Mouse (Mus musculus) left cerebral cortex, adult 11 months (tissue): ENCODE measurements at regions not wholly inside any gene's neighbourhood (a gene's known extent, or its start where the extent isn't known, plus 50 kb on each side); places are given as distances from the start of the nearest gene placed in this dataset.
A peak's percentile ranks its signal among the peaks of the same experiment; 100 is the strongest.
"Not testable (repeated sequence)": the region's sequence is repeated elsewhere in the genome, so short reads cannot be mapped to it uniquely, and the experiment has no call there.

Experiments
- DNase-seq: peaks from one replicate; pipeline ENCODE4 v3.0.0; 2022; ENCODE audit warnings: low spot score

DNA sequence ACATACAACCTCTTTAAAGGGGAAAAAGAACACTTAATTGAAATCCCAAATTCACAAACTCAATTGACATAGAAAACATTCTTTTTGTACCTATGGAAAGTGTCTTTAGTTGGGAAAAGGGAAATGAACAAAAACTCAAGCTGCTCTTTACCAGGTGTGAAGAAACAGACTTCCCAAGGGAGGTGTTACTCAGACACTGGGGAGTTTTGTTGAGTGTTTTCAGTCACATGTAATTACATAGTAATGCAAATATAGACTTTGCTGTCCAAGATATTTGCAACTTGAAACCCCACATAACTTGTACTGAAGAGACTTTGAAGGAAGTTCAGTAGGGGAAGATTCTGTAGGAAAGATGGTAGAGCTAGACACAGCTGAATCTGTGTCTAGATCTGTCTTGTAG lies 547.7 kb upstream of the Zfp960 start:
- no peak for DNase-seq

DNA sequence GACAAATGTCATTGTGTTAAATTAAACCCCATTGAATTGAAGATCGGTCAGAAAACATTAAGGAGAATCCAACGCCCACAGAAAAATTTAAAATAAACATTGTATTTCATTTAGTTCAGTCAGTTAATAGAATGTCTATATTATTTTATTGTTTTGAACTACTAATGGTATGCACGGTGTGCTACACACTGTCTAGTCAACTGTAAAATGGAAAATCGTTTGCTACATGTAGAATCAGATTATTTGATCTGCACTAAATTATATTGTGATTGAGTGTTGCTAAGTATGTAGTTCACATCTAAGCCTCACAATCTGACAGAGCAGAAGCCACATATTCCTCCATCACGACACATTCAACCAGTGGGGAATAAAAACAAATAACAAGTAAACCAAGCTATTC lies 570.0 kb upstream of the Zfp960 start:
- DNase-seq = no peak

DNA sequence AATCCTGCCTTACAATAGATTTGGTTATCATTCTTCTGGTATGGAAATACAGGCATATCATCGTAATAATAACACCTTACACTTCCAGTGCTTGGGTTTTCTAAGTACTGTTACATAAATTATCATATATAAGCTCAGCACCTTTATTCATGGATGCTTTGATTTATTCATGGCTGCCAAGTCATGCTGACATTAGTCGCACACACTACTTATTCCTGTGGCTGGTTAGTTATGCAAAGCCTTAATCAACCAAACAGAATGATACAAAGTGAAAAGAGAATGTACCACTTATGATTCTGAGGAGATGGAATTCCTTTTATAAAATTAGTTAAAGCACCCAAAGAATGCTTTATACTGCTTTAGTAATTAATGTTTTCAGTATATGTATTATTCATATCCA lies 570.4 kb upstream of the Zfp960 start:
- no peak for DNase-seq

DNA sequence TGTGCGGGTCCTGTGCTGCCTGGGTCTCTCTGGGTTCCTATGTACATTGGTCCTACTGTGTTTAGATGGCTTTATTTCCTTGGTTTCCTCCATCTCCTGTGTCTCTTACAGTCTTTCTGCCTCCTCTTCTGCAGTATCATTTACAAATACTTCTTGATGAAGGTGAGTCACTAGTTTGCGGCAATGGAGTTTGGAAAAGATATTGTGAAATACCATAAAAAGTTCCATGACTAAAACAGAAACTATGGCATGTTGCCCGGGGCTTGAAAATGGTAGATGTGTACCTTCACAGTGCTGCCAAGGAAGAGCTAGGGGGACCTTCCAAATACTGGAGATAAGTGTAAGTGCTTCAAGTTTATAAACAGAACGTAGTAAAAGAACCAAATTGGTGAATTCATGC lies 571.4 kb upstream of the Zfp960 start:
- DNase-seq = no peak

DNA sequence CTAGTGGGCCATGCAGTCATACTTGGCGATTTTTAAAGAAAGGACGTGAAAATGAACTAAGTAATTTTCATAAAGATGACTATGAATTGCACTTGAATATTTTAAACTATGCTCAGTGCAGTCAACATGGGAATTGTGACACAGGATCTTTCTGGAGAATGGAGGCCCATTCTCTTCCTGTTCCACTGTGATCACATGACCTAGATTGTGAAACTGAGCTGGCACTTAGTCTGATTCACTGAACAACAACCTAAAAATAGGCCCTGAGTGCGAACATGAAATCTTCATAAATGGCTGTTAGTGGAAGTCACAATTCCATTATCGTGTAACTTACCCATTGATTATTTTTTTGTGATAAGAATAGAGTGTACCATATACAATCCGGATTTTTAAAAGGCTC lies 577.6 kb upstream of the Zfp960 start:
- no peak for DNase-seq

DNA sequence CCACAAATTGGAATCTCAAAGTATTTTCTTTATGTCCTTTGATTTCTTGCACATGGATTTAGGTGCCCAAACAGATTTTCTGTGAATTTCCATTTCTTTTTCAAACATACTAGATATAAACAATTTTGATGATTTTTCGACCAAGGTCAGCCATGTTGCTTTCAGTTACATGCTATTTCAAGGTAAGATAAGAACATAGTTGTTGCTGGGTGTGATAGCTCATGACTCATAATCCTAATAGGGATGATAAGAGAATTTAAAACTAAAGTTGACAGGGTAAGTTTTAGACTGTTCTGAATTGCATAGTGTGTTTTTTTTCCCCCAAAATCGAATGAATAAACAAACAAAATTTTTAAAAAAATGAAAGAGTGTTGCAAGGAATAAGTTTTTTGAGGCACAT lies 579.9 kb upstream of the Zfp960 start:
- no peak for DNase-seq

DNA sequence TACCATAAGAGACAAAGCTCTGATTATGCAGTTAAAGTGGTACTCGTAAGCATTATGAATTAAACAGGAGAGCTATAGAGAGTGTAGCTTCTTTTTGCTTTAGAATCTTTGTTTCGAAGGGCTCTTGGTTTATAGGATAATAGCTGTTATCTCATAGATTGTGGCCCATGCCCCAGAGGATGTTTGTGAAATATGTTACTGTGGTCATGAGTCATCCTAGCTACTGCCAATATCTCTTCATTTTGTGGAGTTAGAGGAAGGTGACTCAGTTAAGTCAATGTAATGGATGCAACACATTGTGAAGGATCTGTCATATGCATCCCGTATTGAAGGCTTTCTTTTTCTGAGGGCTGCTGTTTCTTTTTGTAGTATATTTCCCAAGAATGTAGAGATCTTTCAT lies 582.2 kb upstream of the Zfp960 start:
- no peak for DNase-seq

DNA sequence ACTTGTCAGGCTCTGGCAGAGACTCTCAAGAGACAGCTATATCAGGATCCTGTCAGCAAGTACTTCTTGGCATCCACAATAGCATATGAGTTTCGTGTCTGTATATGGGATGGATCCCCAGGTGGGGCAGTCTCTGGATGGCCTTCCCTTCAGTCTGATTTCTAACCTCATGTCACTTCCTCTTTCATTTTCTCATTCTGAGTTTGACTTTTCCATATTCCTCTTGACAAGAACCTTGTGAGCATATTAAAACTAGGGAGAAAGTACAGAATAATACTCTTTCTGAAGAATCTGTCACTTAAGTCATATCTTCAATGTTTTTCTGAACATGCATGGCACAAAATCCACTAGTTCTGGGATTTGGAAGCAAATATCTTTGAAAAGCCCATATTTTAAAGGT lies 583.3 kb upstream of the Zfp960 start:
- DNase-seq = no peak

DNA sequence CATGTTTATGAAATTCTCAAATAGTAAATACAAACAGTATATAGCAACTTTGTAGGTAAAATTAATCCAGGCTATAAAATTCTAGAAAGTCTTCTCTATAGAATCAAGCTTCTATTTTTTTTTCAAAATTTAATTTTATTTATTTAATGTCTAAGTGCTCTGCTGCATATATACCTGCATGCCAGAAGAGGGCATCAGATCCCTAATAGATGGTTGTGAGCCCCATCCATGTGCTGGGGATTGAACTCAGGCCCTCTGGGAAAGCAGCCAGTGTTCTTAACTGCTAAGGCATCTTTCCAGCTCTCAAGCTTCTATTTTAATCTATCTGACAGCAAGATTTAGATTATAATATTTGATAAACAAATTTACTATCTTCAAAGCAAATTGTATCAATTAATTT lies 602.7 kb upstream of the Zfp960 start:
- no peak for DNase-seq

DNA sequence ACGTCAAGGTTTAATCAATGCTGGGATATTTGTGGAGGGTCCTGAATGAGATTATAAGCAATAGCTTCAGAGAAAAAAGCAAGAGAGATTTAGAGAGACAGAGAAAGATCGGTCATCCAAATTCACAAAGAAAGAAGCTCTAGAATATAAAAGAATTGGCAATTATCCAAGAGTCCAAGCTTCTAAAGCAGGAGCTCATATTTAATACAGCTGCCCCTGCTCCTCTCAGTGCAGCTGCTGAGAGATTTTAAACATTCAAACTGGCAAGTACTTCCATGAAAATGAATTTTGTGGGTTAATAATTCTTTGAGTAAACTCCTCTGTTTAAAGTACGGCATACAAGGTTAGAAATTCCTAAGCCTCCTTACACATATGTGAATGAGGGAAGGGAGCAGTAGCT lies 610.8 kb upstream of the Zfp960 start:
- DNase-seq = no peak

DNA sequence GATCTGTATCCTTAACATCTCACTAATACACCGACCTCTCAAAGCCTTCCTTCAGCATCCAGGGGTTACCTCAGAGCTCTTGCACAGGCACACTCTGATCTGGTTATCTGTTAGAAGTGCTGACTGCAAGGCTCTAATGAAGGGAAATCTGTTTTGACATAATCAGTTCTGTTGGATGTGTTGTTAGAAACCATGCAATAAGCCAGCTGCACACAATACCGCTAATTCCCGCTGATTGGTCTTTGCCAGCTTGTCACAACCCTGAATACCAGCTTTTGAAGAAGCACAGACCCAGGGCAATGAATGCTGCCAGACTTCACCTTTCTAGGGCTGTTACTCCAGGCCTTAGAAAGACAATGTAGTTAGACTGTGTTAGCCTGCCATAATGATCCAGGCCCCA lies 613.7 kb upstream of the Rgmb start:
- DNase-seq = peak; percentile 0

DNA sequence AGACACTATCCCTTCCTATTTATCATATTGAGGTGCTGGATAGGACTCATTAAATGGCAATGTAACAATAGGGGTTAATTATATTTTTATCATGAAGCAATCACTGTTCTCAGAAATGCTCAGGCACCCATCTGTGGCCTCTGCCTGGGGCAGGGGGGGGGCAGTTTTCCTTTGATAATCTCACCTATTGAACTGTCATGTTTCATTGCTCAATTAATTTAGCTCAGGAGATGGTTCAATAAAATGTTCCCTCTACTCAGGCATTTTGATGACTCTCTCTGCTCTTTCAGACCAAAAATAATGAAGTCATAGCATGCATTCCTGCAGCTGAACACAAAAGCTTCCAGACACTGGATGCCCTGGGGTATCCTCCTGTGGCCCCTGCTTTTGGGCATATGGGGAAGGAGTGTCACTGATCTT lies 564.4 kb upstream of the Rgmb start:
- no peak for DNase-seq

DNA sequence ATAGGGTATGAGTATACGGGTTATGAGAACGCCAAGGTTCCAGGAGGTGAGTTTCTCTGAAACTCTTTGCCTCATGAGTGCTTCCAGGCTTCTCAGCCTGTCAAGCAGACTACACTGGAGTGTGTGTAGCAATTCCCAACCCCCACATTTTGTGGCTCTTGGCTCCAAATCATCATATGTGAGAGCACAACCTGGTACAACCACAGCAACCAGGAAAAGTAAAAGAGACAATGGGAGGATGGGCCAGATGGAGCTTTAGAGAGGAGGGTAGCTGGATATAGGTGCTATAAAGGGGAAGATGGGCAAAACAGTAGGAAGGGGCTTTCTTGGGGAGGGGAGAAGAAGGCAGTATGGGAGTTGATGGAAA lies 544.0 kb upstream of the Rgmb start:
- DNase-seq = not testable (repeated sequence)

DNA sequence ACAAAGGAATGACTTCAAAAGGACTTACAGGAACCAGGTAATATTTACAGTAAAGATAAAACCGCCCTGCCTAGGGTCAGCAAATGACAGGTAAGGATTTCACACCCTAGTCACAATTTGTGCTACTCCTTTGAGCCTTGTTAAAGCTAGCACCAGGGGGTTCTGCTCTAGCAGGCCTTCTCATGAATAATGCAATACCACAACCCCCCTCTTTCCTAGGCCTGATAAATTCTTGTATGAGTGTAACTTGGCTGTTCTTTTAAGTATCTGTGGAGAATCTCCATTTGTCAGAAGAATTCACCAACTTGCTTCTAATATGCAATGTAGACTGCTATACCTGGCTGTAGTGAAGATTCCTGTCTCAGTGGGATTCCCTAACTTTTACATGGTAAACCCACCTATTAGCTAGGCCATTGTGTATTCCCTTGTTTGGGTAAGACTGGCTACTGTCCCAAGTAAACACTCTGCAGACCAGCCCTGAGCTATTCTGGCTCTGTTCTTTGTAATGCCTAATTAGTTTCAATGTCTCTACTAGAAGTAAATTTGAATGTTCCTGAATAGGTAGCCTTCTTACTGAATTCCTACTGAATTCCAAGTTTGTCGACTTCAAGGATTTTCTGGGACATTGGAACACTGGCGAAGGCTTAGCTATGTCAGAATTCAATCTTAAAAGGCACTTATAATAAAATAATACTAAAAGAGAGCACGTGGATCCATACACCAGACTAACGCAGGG lies 543.4 kb upstream of the Rgmb start:
- DNase-seq = not testable (repeated sequence)

DNA sequence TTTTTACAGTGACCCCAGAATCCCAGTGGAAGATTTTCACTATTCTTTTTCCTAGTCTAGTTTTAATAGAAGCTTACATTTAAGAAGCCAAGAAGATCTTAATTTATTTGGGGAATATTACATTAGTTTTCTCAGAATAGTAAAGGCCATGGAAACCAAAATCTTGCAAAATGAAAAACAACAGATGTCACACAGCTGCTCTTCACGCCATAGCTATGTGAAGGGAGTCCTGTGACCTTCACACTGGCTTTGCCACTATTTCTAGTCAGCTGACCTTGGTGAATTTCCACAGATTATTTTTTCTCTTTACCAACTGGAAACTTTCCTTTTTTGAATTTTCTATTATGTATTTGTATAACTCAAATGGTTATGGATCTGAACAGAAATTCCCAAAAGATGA lies 542.1 kb upstream of the Rgmb start:
- DNase-seq = no peak

DNA sequence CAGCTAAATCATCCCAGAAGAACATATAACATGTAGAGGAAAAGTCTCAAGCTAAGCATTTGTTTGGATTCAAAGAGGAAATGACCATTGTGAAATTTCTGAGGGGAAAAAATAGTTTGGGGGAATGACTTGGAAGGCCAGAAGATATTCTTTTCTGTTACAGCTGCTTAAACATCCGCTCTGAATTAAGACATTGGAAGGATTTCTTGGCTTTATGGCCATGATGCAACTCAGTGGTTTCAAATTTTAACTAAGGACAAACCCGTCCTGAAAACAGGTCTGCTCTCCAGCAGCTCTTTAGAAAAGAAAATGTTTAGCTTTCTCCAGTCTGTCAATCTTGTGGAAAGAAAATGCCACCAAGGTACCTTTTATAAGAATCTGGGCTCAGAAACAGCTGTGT lies 513.2 kb upstream of the Rgmb start:
- no peak for DNase-seq

DNA sequence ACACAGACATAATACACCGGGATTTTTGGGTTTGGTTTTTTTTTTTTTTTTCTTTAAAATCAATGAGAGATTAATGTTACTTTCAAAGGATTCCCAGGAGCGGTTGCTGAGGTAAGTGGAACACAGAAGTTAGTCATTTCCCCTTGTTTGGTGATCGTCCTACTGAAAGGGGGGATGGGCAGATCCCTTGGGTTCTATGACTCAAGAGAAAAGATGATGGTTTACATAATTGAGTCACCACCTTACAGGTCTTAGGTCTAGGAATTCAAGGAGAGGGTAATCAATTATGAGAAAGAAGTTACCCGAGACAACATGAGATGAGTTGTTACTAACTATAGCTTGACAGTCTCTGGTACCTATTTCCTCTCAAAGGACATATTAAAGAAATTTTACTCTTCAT lies 511.9 kb upstream of the Rgmb start:
- no peak for DNase-seq

DNA sequence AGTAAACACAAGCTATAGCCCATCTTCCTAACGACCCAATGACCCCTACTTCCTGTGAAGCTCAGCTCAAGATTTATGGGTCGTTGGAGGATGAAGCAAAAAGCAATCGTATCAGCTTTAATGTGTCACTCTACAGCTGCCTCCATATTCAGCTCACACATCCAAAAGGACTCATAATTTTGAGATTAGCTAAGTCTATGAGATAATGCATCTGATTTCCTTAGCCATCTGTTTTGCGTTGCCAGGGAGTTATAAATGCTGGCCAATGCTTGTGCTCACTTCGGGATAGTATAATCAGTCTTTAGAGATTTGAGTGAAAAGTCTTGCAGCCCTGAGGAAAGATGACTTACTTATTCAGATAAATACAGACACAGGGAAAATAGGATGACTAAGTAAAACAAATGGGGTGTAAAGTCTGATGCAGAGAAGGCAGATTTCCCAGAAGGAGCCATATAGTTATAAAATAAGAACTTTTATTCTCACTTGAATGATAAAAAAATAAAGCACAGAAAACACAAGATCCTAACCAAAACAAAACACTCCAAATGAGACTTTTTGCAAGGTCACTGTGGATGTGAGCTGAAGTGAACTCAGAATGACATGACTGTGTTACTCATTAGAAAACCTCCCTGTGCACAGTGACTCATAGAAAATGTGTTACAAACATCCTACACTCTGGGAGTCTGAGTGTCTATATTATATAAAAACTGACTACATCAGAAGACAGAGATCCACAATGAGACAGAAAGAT lies 509.1 kb upstream of the Rgmb start:
- peak; percentile 4 for DNase-seq

DNA sequence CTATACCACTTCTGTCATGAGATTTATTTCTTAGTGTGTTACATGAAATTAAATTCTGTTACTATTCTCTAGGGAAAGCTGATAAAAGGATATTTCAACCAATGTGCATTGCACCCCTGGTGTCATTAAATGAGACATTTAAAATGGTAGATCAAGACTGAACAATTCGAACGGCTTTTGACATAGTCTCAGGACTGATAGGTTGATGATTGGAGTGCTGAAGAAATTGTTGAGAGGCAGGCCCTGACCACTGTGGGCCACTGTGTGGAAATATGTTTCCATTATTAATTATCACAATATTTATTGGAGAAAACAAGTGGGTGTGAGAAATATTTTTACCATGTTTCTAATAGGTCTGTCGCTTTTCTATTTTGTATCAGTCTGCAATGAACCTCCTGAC lies 481.1 kb upstream of the Rgmb start:
- no peak for DNase-seq

DNA sequence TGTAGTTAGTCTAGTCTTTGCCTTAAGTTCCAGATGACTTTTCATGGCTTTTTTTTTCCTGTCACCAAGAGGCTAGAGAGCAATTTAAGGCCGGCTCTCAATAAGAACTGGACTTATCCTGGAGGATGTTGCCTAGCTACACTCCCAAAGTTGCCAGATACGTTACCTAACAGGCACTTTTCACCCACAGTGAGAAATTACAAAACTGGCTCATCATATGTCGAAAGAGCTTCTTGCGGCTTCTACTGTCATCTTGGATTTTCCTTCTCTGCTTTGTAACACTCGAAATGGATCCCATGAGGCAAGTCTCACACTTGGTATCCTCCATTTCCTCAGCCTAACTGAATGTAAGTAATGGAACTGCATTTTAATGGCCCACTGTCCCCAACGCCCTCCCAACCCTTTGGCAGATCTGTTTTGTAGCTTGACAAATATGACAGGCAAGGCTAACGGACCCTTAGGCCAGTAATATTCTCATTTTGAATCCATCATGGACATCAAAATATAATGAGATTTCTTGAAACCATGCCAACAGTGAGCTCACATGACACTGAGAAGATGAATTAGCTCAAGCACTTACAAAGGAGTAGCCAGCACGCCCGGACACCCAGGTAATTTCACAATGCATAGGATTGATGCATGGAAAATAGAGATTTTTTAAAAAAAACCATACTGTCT lies 480.5 kb upstream of the Rgmb start:
- no peak for DNase-seq

DNA sequence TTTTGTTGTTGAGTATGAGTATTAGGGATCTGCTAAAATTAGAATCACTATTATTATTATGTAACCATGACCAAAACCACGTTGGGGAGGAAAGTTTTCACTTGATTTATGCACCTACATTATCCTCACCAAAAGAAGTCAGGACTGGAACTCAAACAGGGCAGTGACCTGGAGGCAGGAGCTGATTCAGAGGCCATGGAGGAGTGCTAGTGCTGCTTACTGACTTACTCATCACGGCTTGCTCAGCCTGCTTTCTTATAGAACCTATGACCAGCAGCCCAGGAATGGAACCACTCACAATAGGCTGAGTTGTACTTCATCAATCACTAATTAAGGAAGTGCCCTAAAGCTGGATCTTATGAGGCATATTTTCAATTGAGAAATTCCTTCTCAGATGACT lies 470.9 kb upstream of the Rgmb start:
- no peak for DNase-seq

DNA sequence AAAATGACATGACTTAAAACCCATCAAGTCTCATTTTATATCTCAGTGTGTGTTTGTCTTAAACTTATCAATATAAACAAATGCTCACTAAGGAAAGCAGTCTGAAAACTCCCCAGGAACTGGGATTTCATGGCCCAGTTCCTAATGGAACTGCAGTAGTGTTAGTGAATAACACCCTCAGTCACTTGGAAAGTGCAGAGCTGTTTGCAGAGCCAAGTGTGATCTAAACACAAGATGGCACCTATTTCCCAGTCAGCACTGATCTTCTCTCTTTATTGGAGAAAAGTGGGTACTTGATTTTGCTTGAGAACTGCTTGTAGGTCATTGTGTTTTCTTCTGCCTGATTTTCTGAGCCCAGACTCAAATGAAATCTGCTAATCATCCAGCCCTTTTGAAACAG lies 467.7 kb upstream of the Rgmb start:
- DNase-seq = no peak
